Mouse (Mus musculus) heart, postnatal 36 days (tissue): Measurements from ENCODE around the gene Begain. TPM values are rescaled to one million over a fixed set of nuclear protein-coding genes. Genes with fewer than 3 reads are reported as not detected.

Experiments
- DNase-seq, 2 experiments: peaks; one replicate each; pipeline ENCODE4 v3.0.0; 2021 to 2022
- intact Hi-C: fragments of 180-260 bp; cut with DNase I; formaldehyde crosslinking; loops from one replicate; pipeline ENCODE4 v1.15.1; 2025
- total RNA-seq, 2 experiments: library from RNA; stranded (reverse); gene quantifications; 2 replicates each; pipeline ENCODE4 v1.2.3; 2021

Begain gene
- total RNA-seq, 2 experiments from 2014 or later = 0.22 TPM; not detected in 1

GRCm38 (mm10) chr12:108982684-108982960, 85.4 kb downstream of the Begain start:
- DNase-seq = no peak
- intact Hi-C loops = no loop called here

Other genes starting within 250 kb of the Begain start
- 10 to 100 TPM in 1 of 2 experiments, 1 to 10 TPM in 1; 8.5 to 10.7 TPM for gene Slc25a29, start 232.3 kb downstream of the Begain start, total RNA-seq
- gene Slc25a47, start 232.2 kb downstream of the Begain start, total RNA-seq = 1 to 10 TPM; 6.5 to 6.9 TPM
- gene Wdr25, start 174.6 kb downstream of the Begain start, total RNA-seq = 1 to 10 TPM; 3.8 to 4.3 TPM
- gene Wars, start 174.0 kb downstream of the Begain start, total RNA-seq = 10 to 100 TPM; 32.5 to 40.6 TPM